Mouse (Mus musculus) embryo, embryonic 11.5 days (tissue): ENCODE data around the gene Cep131.

Source experiments
- DNase-seq: peaks from one replicate; pipeline ENCODE4 v3.0.0-alpha.2; 2012; ENCODE audit warnings: low read depth, low spot score

Cep131 gene

DNA sequence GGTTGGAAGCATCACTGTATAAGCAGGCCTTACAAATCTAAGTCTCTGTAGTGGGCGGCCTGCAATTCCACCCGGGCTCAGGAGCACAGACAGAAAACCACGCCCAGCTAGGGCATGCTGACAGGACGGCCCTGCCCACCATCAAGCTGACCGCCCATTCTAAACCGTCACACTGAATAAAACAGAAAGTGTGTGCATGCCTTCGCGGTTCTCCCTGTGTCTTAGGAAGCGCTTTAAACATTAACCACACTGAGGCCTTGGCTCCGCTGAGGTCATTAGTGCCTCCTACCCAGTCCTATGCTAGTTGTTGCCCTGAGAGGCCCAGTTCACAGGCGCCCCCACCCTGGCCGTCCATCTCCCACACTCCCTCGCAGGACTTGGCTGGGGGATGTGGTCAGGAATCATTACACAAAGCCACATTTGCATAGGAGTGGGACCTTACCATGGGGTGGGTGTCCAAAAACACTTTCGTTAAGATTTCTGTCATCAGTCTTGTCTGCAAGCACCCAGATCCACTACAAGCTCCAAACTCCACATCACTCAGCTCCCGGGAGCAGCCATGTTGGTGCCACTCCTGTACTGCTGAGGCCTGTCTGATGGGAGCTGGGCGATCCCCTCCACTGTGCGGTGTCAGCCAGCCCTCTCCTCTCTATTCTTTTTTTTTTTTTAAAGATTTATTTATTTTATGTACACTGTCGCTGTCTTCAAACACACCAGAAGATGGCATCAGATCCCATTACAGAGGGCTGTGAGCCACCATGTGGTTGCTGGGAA lies 58.1 kb downstream of the Cep131 start:
- DNase-seq, result no peak

DNA sequence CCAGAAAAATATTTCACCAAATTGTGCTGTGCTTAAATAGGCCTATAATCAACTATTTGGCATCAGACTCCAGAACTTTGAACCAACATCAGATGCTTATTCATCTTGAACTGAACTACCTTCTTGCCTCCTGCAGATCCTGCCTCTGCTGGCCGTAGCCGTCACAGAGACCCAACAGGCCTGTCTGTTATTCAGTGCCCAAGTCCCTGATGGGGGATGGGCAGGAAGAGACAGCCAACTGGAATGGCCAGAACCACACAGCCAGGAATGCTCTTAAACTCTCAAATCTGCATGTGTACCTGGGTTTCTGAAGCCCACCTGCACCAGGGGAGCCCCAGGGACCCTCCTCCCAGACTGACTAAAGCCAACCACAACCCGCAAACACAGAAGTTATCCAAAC lies 59.7 kb downstream of the Cep131 start:
- DNase-seq, result no peak

DNA sequence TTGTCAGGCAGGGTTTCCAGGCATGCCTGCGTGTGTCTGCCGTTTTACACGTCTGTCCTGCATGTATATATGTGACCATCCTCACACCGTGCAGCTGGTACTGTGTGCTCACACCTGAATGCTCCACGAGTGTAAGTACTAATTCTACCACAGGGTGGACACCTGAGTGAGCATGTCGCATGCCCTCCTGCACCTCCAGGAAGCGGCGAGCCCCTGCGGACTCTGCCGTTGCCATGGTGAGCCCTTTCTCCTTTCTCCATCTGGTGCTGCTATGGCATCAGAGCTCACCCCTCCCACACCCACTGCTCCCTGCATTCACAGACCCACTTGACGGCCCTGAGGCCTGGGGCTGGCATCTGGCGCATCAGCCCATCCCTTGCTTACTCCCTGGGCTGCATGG lies 63.8 kb downstream of the Cep131 start:
- no peak for DNase-seq

DNA sequence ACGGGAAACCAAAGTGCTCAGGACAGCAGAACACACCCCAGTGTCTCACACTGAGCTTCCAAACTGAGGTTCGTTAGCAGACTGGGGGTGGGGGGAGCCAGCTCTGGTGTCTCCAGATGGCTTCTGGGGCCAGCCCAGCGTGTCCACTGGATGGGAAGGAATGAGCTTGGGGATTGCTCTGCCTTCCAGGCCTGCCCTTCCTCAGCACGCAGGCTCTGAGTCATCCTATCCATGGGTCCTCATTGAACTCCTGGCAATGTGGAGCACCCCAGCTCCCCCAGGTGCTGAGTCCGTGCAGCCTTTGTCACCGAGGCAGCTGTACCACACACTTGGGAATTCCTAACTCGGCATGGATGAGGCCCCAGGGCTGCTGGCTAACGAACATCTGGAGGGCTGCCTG lies 64.4 kb downstream of the Cep131 start:
- DNase-seq, result no peak

DNA sequence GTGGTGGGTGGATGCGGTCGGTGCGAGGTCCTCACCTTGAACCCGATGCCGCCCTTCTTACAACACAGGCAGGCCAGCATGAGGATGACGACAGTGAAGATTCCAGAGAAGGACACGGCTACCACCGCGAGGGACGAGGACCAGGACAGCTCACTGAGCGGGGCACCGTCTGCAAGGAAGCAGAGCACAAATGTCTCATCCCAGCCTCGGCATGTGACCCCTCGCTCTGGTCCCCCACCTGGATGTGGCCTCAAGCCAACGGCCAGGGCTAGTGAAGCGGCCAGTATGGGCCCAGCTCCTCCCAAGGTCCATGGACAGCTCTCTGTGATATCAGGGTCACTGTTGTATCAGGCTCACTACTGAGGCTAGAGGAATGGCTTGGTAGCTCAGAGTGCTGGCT lies 65.3 kb downstream of the Cep131 start:
- DNase-seq, result no peak

DNA sequence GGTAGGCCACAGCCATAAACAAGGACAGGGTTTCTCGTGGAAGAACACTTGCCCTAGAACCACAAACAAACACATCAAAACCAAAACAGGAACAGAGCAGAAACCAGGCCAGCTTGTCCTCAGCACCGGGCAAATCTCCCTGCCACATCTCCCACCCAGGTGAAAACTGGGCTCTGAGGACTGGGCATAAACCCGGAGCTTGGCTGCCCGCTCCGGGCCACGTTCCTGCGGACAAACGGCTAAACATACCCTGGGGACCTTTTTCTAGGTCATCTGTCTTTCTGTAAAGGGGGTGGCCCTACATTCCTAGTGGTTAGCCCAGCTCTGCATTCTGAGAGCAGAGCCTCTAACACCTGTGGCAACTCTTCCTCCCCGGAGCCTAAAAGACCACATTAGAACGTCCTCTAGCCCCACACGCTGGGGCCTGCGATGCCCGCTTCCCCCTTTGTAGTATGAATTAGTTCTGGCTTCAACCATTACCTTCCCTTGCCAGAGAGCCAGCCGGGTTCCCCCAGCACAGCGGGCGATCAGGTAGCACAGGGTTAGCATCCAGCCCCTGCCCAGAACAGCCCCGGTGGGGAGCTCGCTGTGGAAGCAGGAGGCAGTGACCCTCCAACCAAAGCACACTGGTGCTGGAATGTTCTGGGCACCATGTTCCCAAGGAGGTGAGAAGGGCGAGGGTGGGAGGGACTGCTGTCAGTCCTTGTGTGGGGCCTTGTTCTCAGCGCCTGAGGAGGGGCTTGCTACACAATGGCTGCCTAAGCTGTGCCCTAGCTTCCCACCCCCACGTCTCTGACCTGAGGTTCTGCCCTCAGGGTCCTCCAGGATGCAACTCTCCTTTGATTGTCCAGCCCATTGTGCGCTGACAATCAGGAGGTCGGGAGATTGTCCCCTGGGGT lies 66.8 kb downstream of the Cep131 start:
- DNase-seq, result no peak

DNA sequence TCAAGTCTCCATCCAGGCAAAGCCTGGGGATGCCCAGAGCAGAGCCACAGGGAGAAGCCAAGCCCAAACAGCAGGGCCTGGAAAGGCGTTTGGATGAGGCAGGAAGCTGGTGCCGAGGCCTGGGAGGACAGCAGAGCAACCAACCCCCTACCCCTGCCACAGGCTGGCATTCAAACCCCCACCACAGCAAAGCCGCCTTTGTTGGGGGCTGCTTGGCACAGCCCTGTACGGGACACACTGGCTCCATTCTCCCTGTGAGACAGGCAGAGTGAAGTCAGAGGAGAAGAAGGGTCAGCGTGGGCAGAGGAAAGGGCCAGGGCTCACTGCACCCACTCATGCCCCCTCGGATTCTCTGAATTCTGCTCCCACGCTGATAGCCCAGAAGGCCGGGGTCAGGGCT lies 69.6 kb downstream of the Cep131 start:
- DNase-seq, result no peak

DNA sequence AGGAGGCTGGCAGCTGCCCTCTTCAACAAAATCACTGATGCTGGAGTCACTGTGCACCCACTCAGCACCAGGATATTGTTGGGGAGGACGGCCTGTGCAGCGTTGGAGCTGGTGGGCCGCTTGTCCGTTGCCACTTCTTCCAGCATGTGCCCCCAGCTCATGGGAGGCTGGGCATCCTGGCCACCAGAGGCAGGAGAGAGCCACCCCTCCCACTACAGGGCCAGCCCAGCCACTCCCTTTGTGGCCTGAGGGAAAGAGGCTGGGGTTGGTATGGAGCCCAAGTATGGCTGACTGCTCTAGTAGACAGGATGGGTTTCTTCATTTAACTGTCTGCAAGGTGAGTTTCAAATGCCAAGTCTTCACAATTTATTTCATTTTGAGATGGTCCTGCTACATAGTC lies 71.9 kb downstream of the Cep131 start:
- DNase-seq, result no peak
